Mouse (Mus musculus) midbrain, embryonic 16.5 days (tissue): ENCODE measurements at regions not wholly inside any gene's neighbourhood (a gene's known extent, or its start where the extent isn't known, plus 50 kb on each side); places are given as distances from the start of the nearest gene placed in this dataset.

ENCODE experiments used
- ATAC-seq: fragments of 200-750 bp; cut with Nextera tagmentation; 2 replicates; pipeline ENCODE4 v1.8.0; 2017; ENCODE audit warnings: moderate TSS enrichment
- H3K27ac ChIP-seq: fragments of 300-500 bp; sonication (generic); 2 replicates; pipeline ENCODE4 v1.5.1; 2014; ENCODE audit warnings: mild to moderate bottlenecking, low read length, mixed read lengths
- H3K27me3 ChIP-seq: fragments of 300-500 bp; sonication (generic); 2 replicates; pipeline ENCODE4 v1.6.1; 2014; ENCODE audit warnings: low read depth, low read length, mixed read lengths; ENCODE audit not compliant: control insufficient read depth, insufficient read depth
- H3K36me3 ChIP-seq: fragments of 300-500 bp; sonication (generic); 2 replicates; pipeline ENCODE4 v1.6.1; 2014; ENCODE audit warnings: mild to moderate bottlenecking, low read length, moderate library complexity, mixed read lengths; ENCODE audit not compliant: control insufficient read depth, insufficient read depth
- H3K4me1 ChIP-seq: fragments of 300-500 bp; sonication (generic); 2 replicates; pipeline ENCODE4 v1.6.1; 2014; ENCODE audit warnings: mild to moderate bottlenecking, low read length, mixed read lengths; ENCODE audit not compliant: control insufficient read depth, insufficient read depth
- H3K4me2 ChIP-seq: fragments of 300-500 bp; sonication (generic); 2 replicates; pipeline ENCODE4 v1.6.1; 2014; ENCODE audit warnings: mild to moderate bottlenecking, low read length, mixed read lengths
- H3K4me3 ChIP-seq: fragments of 300-500 bp; sonication (generic); 2 replicates; pipeline ENCODE4 v1.5.1; 2014; ENCODE audit warnings: low read depth, mild to moderate bottlenecking, low read length, moderate library complexity, mixed read lengths
- H3K9ac ChIP-seq: fragments of 300-500 bp; sonication (generic); 2 replicates; pipeline ENCODE4 v1.6.1; 2014; ENCODE audit warnings: low read depth, low read length, mixed read lengths
- H3K9me3 ChIP-seq: fragments of 300-500 bp; sonication (generic); replicated peaks from 2 replicates; pipeline ENCODE4 v1.6.1; 2014; ENCODE audit warnings: mild to moderate bottlenecking, low read length, mixed read lengths; ENCODE audit not compliant: control insufficient read depth, poor library complexity, severe bottlenecking
- WGBS: fragments of 180-500 bp; shearing (Covaris S2); extraction: QIAGEN DNeasy Blood & Tissue Kit; methylation state at CpG from one replicate; pipeline ENCODE4 v1.1.7; 2014; 5-methylcytosine and 5-hydroxymethylcytosine counted together

DNA sequence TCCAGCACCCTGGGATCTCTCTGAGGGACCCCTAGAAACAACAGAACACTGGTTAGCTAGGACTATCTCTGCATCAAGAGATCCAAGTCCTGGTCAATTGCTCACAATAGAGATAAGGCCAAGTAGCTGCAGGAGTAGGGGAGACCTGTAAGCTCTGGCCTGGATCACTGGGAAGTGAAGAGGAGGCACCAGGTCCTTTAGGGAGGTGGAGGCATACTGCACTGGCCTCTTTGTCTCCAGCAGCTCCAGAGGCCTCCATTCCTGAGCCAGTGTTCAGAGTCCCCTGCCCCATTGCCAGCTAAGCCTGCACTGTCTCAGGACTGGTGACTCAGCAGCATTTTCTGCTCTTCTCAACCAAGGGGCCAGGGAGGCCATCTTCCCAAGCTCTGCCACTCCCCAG lies 262.3 kb upstream of the Gm4791 start:
- ATAC-seq, result no peak

DNA sequence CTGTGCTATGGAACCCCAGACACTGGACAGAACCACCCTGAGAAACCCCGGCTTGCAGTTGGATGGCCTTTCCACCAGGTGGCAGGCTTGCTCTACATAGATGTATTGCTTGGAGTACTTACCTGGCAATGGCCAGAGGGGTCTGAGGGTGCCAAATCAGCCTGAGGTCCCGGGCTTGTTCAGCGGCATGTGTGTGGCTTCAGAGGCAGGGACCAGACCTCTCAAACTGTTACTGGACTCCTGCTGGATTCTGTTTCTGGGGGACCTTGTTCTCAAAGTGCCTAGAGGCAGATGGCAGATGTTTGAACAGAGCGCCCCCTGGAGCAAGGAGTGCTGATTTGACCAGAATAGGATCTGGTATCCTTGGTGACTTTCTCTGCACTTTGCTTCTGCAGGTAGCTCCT lies 262.9 kb upstream of the Gm4791 start:
- Histone ChIP-seq H3K9ac (no peak overlapping the region), H3K9me3 (no peaks in the 10 kb centered on the region), H3K4me2 (no peak overlapping the region), H3K4me1 (peaks cover 8% of the 10 kb centered on the region; the same call in 1 of the 2 replicates), H3K27ac (no peak overlapping the region), H3K36me3 (no peaks in the 10 kb centered on the region), H3K27me3 (no peaks in the 10 kb centered on the region), H3K4me3 (no peak overlapping the region)
- peak; percentile 69 for ATAC-seq
- 3% methylated on average over 4 of the region's 4 CpGs for WGBS

More for the DNA sequence above, 262.3 kb upstream of the Gm4791 start:
- no peaks in the 10 kb centered on the region for H3K9me3 ChIP-seq
- H3K4me1 ChIP-seq, result peaks cover 8% of the 10 kb centered on the region; the same call in 1 of the 2 replicates
- H3K36me3 ChIP-seq, result no peaks in the 10 kb centered on the region
- H3K27me3 ChIP-seq, result no peaks in the 10 kb centered on the region
- H3K4me2 ChIP-seq, result no peak overlapping the region
- no peak overlapping the region for H3K9ac ChIP-seq
- no peak overlapping the region for H3K4me3 ChIP-seq
- no peak overlapping the region for H3K27ac ChIP-seq

DNA sequence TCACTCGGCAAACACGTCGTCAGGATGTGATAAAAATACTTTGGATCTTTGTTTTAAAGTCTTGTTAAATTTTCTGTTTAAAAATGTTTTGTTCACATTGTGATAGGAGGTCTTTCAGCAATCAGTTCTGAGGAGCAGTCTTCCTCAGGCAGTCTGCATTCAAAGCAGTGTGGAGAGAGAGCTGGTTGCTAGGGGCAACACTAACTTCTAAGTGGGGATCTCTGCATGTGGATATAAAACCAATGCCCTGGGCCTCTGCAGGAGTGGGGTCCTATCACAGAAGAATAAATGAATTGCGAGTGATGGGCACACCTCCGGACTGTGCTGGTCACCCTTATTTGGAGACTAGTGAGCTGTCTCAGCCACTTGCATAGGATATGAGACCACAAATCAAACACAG lies 270.1 kb upstream of the Gm4791 start:
- Histone ChIP-seq H3K4me1 (peaks cover 6% of the 10 kb centered on the region), H3K4me2 (no peak overlapping the region), H3K27ac (peak overlapping the region; percentile 62), H3K9me3 (no peaks in the 10 kb centered on the region), H3K4me3 (no peak overlapping the region), H3K9ac (no peak overlapping the region), H3K27me3 (no peaks in the 10 kb centered on the region), H3K36me3 (no peaks in the 10 kb centered on the region)
- peak; percentile 87 for ATAC-seq
- 7% methylated on average over 5 of the region's 5 CpGs for WGBS

DNA sequence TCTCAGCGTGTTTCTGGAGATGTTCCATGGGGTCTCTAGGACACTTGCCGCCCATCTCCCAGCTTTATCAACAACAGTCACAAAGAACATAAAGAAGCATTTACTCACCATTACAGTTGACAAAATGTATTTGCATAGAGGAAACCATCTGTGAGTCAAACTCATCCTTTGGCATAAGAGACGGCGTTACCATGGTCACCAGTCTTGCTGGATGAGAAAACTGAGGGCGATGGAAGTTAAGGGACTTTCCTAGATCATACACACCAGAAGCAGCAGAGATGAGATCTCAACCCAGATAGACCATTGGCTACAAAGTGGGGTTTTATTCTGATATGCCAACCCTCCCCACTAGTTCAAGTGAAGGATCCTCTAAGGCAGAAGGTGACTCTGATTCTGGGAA lies 274.3 kb upstream of the Gm4791 start:
- Histone ChIP-seq H3K27me3 (no peaks in the 10 kb centered on the region), H3K36me3 (no peaks in the 10 kb centered on the region), H3K4me1 (peaks cover 6% of the 10 kb centered on the region), H3K4me2 (no peak overlapping the region), H3K9ac (no peak overlapping the region), H3K9me3 (no peaks in the 10 kb centered on the region), H3K27ac (no peak overlapping the region), H3K4me3 (no peak overlapping the region)
- ATAC-seq, result no peak
- WGBS, result 87% methylated on average over 5 of the region's 5 CpGs

DNA sequence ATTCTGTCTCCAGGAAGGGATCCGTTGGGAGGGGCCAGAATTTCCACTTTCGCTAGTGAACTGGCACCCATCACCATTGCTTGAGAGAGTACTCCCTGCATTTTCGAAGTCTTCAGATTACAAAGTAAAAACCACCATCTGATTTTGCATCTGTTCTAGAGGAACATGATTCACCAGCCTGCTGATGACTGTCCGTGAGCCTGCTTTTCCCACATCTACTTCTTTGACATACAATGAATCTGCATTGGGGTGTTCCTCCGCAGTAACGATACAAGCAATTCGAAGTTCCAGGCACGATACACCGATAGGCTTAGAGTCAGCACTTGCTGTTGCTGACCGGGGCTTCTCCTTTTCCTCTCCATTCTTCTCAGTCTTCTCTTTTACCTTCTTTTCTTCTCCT lies 285.1 kb upstream of the Gm4791 start:
- Histone ChIP-seq H3K9ac (no peak overlapping the region), H3K4me3 (no peak overlapping the region), H3K9me3 (no peaks in the 10 kb centered on the region), H3K4me1 (no peaks in the 10 kb centered on the region), H3K27me3 (no peaks in the 10 kb centered on the region), H3K4me2 (no peak overlapping the region), H3K27ac (no peak overlapping the region), H3K36me3 (no peaks in the 10 kb centered on the region)
- ATAC-seq, result no peak
- WGBS, result 95% methylated on average over 10 of the region's 10 CpGs

DNA sequence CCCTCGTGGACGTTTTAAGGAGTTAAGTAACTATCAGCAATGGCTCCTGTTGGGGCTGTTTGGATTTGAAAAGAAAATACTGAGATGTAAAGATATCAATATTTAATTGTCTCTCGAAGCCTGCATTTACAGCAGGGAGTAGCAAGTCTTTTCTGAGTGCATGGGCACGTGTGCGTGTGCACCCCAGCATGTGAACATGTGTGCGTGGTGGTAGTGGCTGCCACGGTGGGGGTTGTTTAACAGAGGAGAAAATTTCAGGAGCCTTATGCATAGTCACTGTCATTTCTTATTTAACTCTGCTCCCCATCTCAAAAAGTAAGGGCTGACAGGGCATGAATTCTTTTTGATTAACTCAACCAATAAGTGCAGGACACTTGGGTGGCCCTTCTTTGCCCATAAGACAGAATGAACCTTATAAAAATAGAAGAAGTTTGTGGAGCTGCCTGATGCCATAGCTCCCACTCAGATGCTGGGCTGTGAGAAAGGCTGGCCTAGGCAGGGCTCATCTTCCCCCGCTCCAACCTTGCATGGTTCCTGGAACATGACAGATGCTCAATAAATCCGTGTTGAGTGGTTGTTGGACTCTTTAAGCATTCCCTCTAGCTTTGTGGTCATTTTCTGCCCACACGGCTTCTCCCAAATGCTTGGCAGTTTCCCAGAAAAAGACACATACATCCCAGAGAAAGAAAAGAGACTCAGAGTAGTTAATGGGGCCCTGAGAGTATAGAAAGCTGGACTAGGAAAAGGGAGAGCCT lies 294.2 kb upstream of the Gm4791 start:
- Histone ChIP-seq H3K4me2 (no peak overlapping the region), H3K4me3 (no peak overlapping the region), H3K9ac (no peak overlapping the region), H3K36me3 (no peaks in the 10 kb centered on the region), H3K27ac (no peak overlapping the region), H3K27me3 (no peaks in the 10 kb centered on the region), H3K4me1 (peaks cover 18% of the 10 kb centered on the region), H3K9me3 (no peaks in the 10 kb centered on the region)
- no peak for ATAC-seq
- WGBS, result 47% methylated on average over 10 of the region's 10 CpGs

DNA sequence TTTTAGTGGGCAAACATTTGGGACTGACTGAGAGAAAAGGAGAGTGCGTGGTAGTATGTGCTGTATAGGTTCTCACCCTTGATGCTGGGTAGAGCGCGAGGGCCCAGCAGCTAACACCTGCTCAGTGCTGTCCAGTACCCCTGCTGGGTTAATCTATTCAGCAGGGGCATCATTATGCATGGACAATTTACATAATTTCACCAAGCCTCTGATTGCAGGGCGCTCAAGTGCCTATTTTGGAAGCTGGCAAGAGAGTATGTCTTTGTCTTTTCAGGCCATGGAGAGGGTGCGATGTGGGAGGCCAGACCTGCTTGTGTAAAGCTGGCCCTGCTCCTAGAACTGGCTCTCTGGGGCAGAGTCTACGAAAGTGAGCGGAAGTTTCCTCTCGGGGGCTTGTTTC lies 294.9 kb upstream of the Gm4791 start:
- no peak overlapping the region for H3K27ac ChIP-seq
- WGBS, result 21% methylated on average over 8 of the region's 8 CpGs
- no peak overlapping the region for H3K4me2 ChIP-seq
- peak; percentile 42; the same call in 1 of the 2 replicates for ATAC-seq
- no peak overlapping the region for H3K9ac ChIP-seq
- H3K9me3 ChIP-seq, result no peaks in the 10 kb centered on the region
- no peak overlapping the region for H3K4me3 ChIP-seq
- H3K4me1 ChIP-seq, result peaks cover 18% of the 10 kb centered on the region
- no peaks in the 10 kb centered on the region for H3K27me3 ChIP-seq
- H3K36me3 ChIP-seq, result no peaks in the 10 kb centered on the region

- H3K36me3 ChIP-seq, result no peaks in the 10 kb centered on the region
- no peaks in the 10 kb centered on the region for H3K9me3 ChIP-seq
- no peak overlapping the region for H3K9ac ChIP-seq
- H3K4me1 ChIP-seq, result peaks cover 18% of the 10 kb centered on the region
- H3K27ac ChIP-seq, result peak overlapping the region; percentile 61; the same call in 1 of the 2 replicates
- H3K27me3 ChIP-seq, result no peaks in the 10 kb centered on the region
- no peak overlapping the region for H3K4me3 ChIP-seq
- ATAC-seq, result no peak
- no peak overlapping the region for H3K4me2 ChIP-seq
- 31% methylated on average over 13 of the region's 13 CpGs for WGBS
Observed at GRCm38 (mm10) chr9:46702901-46703636, 295.5 kb upstream of the Gm4791 start.
